Mouse (Mus musculus) embryonic facial prominence, embryonic 10.5 days (tissue): ENCODE results near the gene Csnk1e. TPM values are rescaled to one million over a fixed set of nuclear protein-coding genes. Genes with fewer than 3 reads are reported as not detected.

Experiments
- DNase-seq: peaks from one replicate; pipeline ENCODE4 v3.0.0-alpha.2; 2017; ENCODE audit warnings: low spot score
- H3K27ac ChIP-seq: fragments of 300-500 bp; sonication (generic); replicated peaks from 2 replicates; pipeline ENCODE4 v1.5.1; 2016; ENCODE audit warnings: mild to moderate bottlenecking
- H3K27me3 ChIP-seq: fragments of 300-500 bp; sonication (generic); replicated peaks from 2 replicates; pipeline ENCODE4 v1.6.1; 2016; ENCODE audit warnings: low read depth, mild to moderate bottlenecking; ENCODE audit not compliant: poor library complexity, severe bottlenecking
- H3K36me3 ChIP-seq: fragments of 300-500 bp; sonication (generic); replicated peaks from 2 replicates; pipeline ENCODE4 v1.6.1; 2016; ENCODE audit warnings: mild to moderate bottlenecking, moderate library complexity
- H3K4me1 ChIP-seq: fragments of 300-500 bp; sonication (generic); 2 replicates; pipeline ENCODE4 v1.6.1; 2016
- H3K4me3 ChIP-seq: fragments of 300-500 bp; sonication (generic); 2 replicates; pipeline ENCODE4 v1.5.1; 2016; ENCODE audit warnings: mild to moderate bottlenecking, moderate library complexity
- H3K9me3 ChIP-seq: fragments of 300-500 bp; sonication (generic); 2 replicates; pipeline ENCODE4 v1.6.1; 2016; ENCODE audit warnings: mild to moderate bottlenecking
- WGBS: fragments of 180-500 bp; shearing (Covaris S2); methylation state at CpG from one replicate; pipeline ENCODE4 v1.1.7; 2016; 5-methylcytosine and 5-hydroxymethylcytosine counted together
- polyA plus RNA-seq: library from polyadenylated mRNA; unstranded; fragments of >200 nt; fragmentation: Nextera tagmentation; extraction: Ambion mirVana; gene quantifications from 2 replicates; pipeline ENCODE4 v1.2.1, GENCODE M21; 2016

The Csnk1e gene
- polyA plus RNA-seq, 1 experiment from 2014 or later, result 143 TPM

- no peaks in the 10 kb centered on the region for H3K27me3 ChIP-seq
Measured at GRCm38 (mm10) chr15:79414513-79414912, 40.9 kb downstream of the Csnk1e start.

GRCm38 (mm10) chr15:79413802-79414201 is 41.6 kb downstream of the Csnk1e start:
- H3K36me3 ChIP-seq, result peaks cover 27% of the 10 kb centered on the region
- WGBS, result 85% methylated on average over 8 of the region's 8 CpGs
- no peak for DNase-seq
- H3K27ac ChIP-seq, result no peak overlapping the region
- H3K27me3 ChIP-seq, result 0 out of 2 replicates have a peak, but pooled peaks cover 3% of the 10 kb centered on the region
- H3K4me3 ChIP-seq, result no peak overlapping the region
- peaks cover 18% of the 10 kb centered on the region; the same call in 1 of the 2 replicates for H3K4me1 ChIP-seq
- no peaks in the 10 kb centered on the region for H3K9me3 ChIP-seq

More at GRCm38 (mm10) chr15:79414513-79414912, 40.9 kb downstream of the Csnk1e start:
- no peak overlapping the region for H3K4me3 ChIP-seq
- no peak for DNase-seq
- WGBS, result 54% methylated on average over 4 of the region's 4 CpGs
- no peaks in the 10 kb centered on the region for H3K9me3 ChIP-seq
- no peak overlapping the region for H3K27ac ChIP-seq
- peaks cover 15% of the 10 kb centered on the region; the same call in 1 of the 2 replicates for H3K4me1 ChIP-seq
- H3K36me3 ChIP-seq, result peaks cover 35% of the 10 kb centered on the region

- no peak overlapping the region for H3K4me3 ChIP-seq
- H3K4me1 ChIP-seq, result peaks cover 18% of the 10 kb centered on the region; the same call in 1 of the 2 replicates
- 91% methylated on average over 3 of the region's 3 CpGs for WGBS
- H3K27ac ChIP-seq, result no peak overlapping the region
- H3K9me3 ChIP-seq, result no peaks in the 10 kb centered on the region
- 0 out of 2 replicates have a peak, but pooled peaks cover 4% of the 10 kb centered on the region for H3K27me3 ChIP-seq
- DNase-seq, result no peak
- peaks cover 21% of the 10 kb centered on the region for H3K36me3 ChIP-seq
Measured at GRCm38 (mm10) chr15:79413201-79413600, 42.2 kb downstream of the Csnk1e start.

- H3K4me3 ChIP-seq, result no peak overlapping the region
- no peaks in the 10 kb centered on the region for H3K9me3 ChIP-seq
- peaks cover 6% of the 10 kb centered on the region for H3K36me3 ChIP-seq
- H3K27ac ChIP-seq, result peak overlapping the region; percentile 24; the same call in 1 of the 2 replicates
- no peak for DNase-seq
- 0 out of 2 replicates have a peak, but pooled peaks cover 4% of the 10 kb centered on the region for H3K27me3 ChIP-seq
- peaks cover 18% of the 10 kb centered on the region; the same call in 1 of the 2 replicates for H3K4me1 ChIP-seq
- WGBS, result 52% methylated on average over 10 of the region's 10 CpGs
Measured at GRCm38 (mm10) chr15:79411363-79412065, 43.9 kb downstream of the Csnk1e start.

- WGBS, result 87% methylated on average over 4 of the region's 4 CpGs
- Histone ChIP-seq H3K4me3 (no peak overlapping the region), H3K27me3 (peaks cover 20% of the 10 kb centered on the region), H3K27ac (no peak overlapping the region), H3K9me3 (no peaks in the 10 kb centered on the region), H3K4me1 (peaks cover 26% of the 10 kb centered on the region), H3K36me3 (no peaks in the 10 kb centered on the region)
- no peak for DNase-seq
Measured at GRCm38 (mm10) chr15:79409077-79409573, 46.2 kb downstream of the Csnk1e start.

- H3K27me3 ChIP-seq, result peaks cover 24% of the 10 kb centered on the region
- no peak overlapping the region for H3K27ac ChIP-seq
- no peak overlapping the region for H3K4me3 ChIP-seq
- no peaks in the 10 kb centered on the region for H3K36me3 ChIP-seq
- H3K4me1 ChIP-seq, result peaks cover 35% of the 10 kb centered on the region
- no peak for DNase-seq
- 86% methylated on average over 4 of the region's 4 CpGs for WGBS
- no peaks in the 10 kb centered on the region for H3K9me3 ChIP-seq
Measured at GRCm38 (mm10) chr15:79406564-79406963, 48.8 kb downstream of the Csnk1e start.

- peaks cover 24% of the 10 kb centered on the region for H3K27me3 ChIP-seq
- peak overlapping the region; percentile 95; the same call in 1 of the 2 replicates for H3K4me3 ChIP-seq
- no peaks in the 10 kb centered on the region for H3K36me3 ChIP-seq
- H3K4me1 ChIP-seq, result peaks cover 58% of the 10 kb centered on the region
- H3K27ac ChIP-seq, result no peak overlapping the region
- no peak for DNase-seq
- WGBS, result 44% methylated on average over 1 of the region's 1 CpGs
- no peaks in the 10 kb centered on the region for H3K9me3 ChIP-seq
Measured at GRCm38 (mm10) chr15:79404277-79404676, 51.1 kb downstream of the Csnk1e start.

GRCm38 (mm10) chr15:79403763-79404210 is 51.6 kb downstream of the Csnk1e start:
- DNase-seq, result no peak
- Histone ChIP-seq H3K4me3 (peak overlapping the region; percentile 95), H3K36me3 (no peaks in the 10 kb centered on the region), H3K4me1 (peaks cover 55% of the 10 kb centered on the region), H3K9me3 (no peaks in the 10 kb centered on the region), H3K27ac (peak overlapping the region; percentile 93; the same call in 1 of the 2 replicates), H3K27me3 (peaks cover 21% of the 10 kb centered on the region)
- 13% methylated on average over 9 of the region's 9 CpGs for WGBS

GRCm38 (mm10) chr15:79402836-79403762 is 52.3 kb downstream of the Csnk1e start, which contains the start of gene Tmem184b:
Gene Tmem184b, minus strand, starts transcription at chr15:79403569.
- DNase-seq, result peak; percentile 88
- under 1% methylated on average over 90 of the region's 90 CpGs for WGBS
- Histone ChIP-seq H3K4me3 (peak within 1 kb of the TSS; percentile 95), H3K27ac (peak within 1 kb of the TSS; percentile 93), H3K9me3 (no peaks in the 10 kb centered on the region), H3K36me3 (peaks cover 5% of the 10 kb centered on the region; the same call in 1 of the 2 replicates), H3K4me1 (peaks cover 55% of the 10 kb centered on the region), H3K27me3 (peaks cover 20% of the 10 kb centered on the region)

GRCm38 (mm10) chr15:79402176-79402575 is 53.2 kb downstream of the Csnk1e start:
- DNase-seq, result peak; percentile 37
- H3K9me3 ChIP-seq, result no peaks in the 10 kb centered on the region
- peak overlapping the region; percentile 95 for H3K4me3 ChIP-seq
- H3K36me3 ChIP-seq, result peaks cover 13% of the 10 kb centered on the region
- peaks cover 55% of the 10 kb centered on the region for H3K4me1 ChIP-seq
- H3K27me3 ChIP-seq, result peaks cover 20% of the 10 kb centered on the region
- WGBS, result 33% methylated on average over 5 of the region's 5 CpGs
- H3K27ac ChIP-seq, result peak overlapping the region; percentile 93; the same call in 1 of the 2 replicates

- peak overlapping the region; percentile 95 for H3K4me3 ChIP-seq
- 0 out of 2 replicates have a peak overlapping the region, but pooled peaks have one; percentile 0 for H3K27ac ChIP-seq
- 52% methylated on average over 7 of the region's 7 CpGs for whole genome bisulfite sequencing
- H3K27me3 ChIP-seq, result peaks cover 20% of the 10 kb centered on the region
- H3K4me1 ChIP-seq, result peaks cover 55% of the 10 kb centered on the region
- H3K9me3 ChIP-seq, result no peaks in the 10 kb centered on the region
- H3K36me3 ChIP-seq, result peaks cover 22% of the 10 kb centered on the region
- no peak for DNase-seq
Measured at GRCm38 (mm10) chr15:79400975-79401365, 54.4 kb downstream of the Csnk1e start.
